Mouse (Mus musculus): ENCODE measurements around the gene Cers2.
"Not testable (repeated sequence)": the region's sequence is repeated elsewhere in the genome, so short reads cannot be mapped to it uniquely, and the experiment has no call there.

Gene Cers2

DNA sequence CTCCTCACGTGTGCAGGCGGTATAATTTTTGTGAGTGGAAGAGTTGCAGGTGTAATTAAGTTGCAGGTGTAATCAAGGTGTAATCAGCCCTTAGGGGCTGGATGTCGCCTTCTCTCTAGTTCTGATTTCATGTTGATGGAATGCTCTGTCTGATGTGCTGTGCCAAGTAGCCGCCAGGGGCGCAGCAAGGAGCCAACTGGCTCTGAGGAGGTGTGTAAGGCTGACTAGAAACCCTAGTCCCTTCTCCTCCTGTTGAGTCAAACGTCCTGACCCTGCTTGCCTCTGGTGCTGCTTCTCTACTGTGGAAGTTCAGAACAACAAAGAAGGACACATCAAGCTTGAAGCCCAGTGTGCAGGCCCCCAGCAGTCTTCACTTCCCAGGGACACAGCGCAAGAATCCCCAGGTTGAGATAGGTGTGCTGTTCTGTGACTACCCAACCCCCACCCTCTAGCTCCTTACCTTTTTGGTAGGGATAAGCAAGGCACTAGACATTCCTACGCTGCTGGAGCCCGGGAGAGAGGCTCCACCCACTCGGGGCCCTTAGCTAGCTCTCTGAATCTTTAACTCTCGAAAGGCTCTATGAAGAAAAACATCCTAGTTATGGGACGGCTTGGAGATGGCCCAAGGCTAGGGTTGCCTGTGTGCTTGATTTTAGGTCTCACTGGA lies 3.0 kb downstream of the Cers2 start:
- DNase-seq (ENCODE audit: low spot score in 2 of 2) = peak in 1 of 2 experiments; percentile 72

GRCm38 (mm10) chr3:95318548-95318947 lies 4.0 kb downstream of the Cers2 start:
- DNase-seq (ENCODE audit: low spot score in 2 of 2) = peak in 1 of 2 experiments; percentile 66

DNA sequence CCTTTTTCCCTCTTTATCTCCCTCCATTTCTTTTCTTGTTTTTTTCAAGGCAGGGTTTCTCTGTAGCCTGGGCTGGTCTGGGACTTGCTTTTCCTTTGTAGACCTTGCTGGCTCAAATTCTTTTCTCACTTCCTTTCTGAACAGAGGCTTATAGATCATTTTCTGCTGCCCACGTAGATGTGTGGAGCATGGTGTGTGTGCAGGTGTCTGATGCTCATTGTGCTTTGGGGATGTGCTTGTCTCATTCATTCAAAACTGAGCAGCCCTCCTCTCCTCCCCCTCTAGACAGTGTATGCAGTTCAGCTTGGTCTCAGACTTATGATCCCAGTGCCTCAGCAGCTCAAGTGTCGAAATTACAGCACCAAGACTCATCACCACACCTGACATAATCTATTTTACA lies 4.5 kb downstream of the Cers2 start:
- DNase-seq (ENCODE audit: low spot score in 2 of 2) = no peak

GRCm38 (mm10) chr3:95319701-95320625 lies 5.4 kb downstream of the Cers2 start:
- DNase-seq (ENCODE audit: low spot score in 2 of 2) = no peak

GRCm38 (mm10) chr3:95323429-95323828 lies 8.8 kb downstream of the Cers2 start:
- DNase-seq (ENCODE audit: low spot score in 2 of 2) = no peak

GRCm38 (mm10) chr3:95324454-95325144 lies 10.0 kb downstream of the Cers2 start:
- no peak for DNase-seq (ENCODE audit: low spot score in 2 of 2)

DNA sequence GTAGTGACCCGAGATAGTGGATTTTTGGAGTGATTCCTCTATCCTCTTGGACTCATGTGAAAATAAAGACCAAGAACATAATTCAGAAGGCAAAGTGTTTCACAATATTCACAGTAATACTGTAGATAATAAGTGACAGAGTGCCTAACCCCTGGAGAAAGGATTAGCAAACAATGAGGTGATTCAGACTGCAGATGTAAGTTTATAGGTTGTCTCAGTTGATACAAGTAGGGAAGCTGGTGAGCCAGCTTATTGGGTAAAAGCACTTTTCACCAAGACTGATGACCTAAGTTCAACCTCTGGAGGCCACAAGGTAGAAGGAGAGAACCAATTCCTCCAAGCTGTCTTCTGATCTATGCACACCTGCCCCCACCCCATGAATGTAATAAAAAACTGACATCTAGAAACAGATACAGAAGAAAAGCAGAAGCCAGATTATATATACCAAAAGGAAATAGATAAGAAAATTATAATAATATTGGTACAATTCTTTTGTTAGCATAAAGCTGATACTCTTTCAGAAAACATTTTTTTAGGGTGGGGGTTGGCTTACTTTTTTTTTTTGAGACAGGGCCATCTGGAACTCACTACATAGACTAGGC lies 14.3 kb downstream of the Cers2 start:
- no peak for DNase-seq (ENCODE audit: low spot score in 2 of 2)

DNA sequence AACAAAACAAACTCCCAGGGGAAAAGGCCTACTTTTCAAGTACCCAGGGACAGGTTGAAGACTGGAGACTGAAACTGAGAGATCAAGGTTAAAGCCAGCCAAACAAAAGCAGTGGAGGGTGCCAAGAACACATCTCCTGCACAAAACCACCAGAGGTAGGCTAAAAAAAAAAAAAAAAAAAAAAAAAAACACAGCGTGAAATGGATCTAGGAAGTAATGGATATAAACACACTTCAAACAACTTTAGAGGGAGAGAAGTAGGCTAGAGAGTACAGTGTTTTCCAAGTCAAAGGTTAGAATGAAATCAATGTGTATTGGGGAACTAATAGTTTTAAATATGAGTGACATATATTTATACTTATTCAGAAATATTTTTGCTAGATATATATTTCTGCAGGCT lies 16.9 kb downstream of the Cers2 start:
- no peak for DNase-seq (ENCODE audit: low spot score in 2 of 2)

GRCm38 (mm10) chr3:95337345-95337744 lies 22.8 kb downstream of the Cers2 start:
- DNase-seq (ENCODE audit: low spot score in 2 of 2) = no peak

DNA sequence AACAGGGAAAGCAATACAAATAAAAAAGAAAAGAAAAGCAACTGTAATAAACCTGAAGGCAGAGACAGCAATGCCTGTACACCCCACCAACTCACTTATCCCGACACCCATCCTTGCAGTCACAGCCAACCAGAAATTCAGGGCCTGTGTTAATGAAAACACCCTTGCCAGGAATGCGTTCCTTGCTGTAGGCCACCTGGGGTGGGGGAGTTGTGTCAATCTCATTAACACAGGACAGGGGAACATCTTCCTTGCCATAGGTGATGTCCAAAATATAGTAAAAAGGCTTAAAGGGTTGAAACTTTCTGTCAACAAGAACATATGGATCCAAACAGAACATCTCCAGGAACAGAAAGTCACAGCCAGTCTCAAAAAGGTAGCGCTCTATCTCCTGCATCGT lies 23.7 kb downstream of the Cers2 start:
- DNase-seq (ENCODE audit: low spot score in 2 of 2) = no peak

- DNase-seq (ENCODE audit: low spot score in 2 of 2) = not testable (repeated sequence)
These were observed 28.9 kb downstream of the Cers2 start for GRCm38 (mm10) chr3:95343356-95344000.

- DNase-seq (ENCODE audit: low spot score in 2 of 2) = no peak
These were observed 31.9 kb downstream of the Cers2 start for GRCm38 (mm10) chr3:95346454-95346853.

DNA sequence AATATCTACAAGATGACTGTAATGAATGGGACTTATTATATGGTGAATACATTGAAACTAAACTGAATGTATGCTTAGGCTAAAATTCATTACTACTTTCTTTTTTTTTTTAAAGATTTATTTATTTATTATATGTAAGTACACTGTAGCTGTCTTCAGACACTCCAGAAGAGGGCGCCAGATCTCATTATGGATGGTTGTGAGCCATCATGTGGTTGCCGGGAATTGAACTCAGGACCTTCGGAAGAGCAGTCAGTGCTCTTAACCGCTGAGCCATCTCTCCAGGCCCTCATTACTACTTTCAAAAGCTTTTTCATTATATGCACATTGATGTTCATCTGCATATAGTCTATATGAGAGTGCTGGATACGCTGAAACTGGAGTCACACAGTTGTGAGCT lies 33.8 kb downstream of the Cers2 start:
- not testable (repeated sequence) for DNase-seq (ENCODE audit: low spot score in 2 of 2)

DNA sequence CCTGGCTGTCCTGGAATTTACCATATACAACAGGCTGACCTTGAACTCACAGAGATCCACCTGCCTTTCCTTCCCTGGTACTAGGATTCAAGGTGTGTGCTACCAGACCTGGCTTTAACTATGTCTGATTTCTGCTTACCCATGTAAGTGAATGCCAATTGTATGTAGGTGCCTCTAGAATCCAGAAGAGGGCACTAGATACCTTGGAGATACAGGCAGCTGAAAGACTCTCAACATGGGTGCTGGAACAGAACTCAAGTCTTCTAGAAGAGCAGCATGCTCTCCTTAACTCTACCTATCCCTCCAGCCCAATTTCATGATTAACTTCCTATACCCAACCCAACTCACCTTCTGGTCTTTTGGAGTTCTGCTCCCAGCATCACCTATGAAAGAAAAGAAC lies 34.9 kb downstream of the Cers2 start:
- no peak for DNase-seq (ENCODE audit: low spot score in 2 of 2)

- not testable (repeated sequence) for DNase-seq (ENCODE audit: low spot score in 2 of 2)
These were observed 41.4 kb downstream of the Cers2 start for GRCm38 (mm10) chr3:95355911-95356544.

DNA sequence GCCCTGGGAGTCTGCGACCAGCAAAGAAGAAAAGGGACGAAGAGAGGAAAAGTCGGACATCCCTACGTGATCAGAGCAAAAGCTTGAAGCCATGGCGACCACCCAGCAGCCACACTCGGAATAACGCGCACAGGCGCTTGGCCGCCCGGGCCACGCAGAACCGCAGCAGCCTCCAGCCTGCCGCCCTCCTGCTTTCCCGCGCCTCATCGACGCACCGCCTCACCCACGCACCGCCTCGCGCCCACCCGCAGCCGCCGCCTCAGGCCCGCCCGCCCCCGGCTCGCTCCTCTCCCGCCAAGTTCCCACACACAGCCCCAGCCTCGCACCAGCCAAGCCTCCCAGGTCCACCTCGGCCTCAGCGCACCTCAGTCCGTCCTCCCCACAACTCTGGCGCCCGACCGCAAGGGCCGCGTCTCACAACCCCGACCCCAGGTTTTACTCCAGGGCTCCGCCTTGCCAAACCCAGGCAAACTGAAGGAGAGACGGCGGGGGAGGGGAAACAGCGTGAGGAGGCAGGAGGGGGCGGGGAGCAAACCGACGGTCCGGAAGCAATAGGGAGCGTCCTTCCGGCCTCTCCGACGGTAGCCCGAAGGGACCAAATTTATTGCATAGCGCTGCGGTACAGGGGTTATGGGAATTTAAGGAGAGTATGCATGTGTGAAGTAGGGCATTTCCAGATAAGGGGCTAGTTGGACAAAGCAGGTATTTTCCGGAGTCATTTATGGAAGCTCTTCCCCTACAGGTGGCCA lies 42.3 kb downstream of the Cers2 start, which contains the start of gene Setdb1:
Setdb1 (minus strand) TSS at position 502 of the 749 bp plus-strand sequence.
- peak; percentile 93 for DNase-seq (ENCODE audit: low spot score in 2 of 2)

- DNase-seq (ENCODE audit: low spot score in 2 of 2) = no peak
These were observed 43.2 kb downstream of the Cers2 start for GRCm38 (mm10) chr3:95357746-95358145.

GRCm38 (mm10) chr3:95360276-95360675 lies 45.7 kb downstream of the Cers2 start:
- DNase-seq (ENCODE audit: low spot score in 2 of 2) = not testable (repeated sequence)

GRCm38 (mm10) chr3:95370101-95370500 lies 55.5 kb downstream of the Cers2 start:
- DNase-seq (ENCODE audit: low spot score in 2 of 2) = no peak

Data from urinary bladder, postnatal 36 days (tissue).